Mouse (Mus musculus) intestine, postnatal 0 days (tissue): ENCODE measurements around the gene Rhbdd2. TPM values are rescaled to one million over a fixed set of nuclear protein-coding genes. Genes with fewer than 3 reads are reported as not detected.
A peak's percentile ranks its signal among the peaks of the same experiment; 100 is the strongest.

ENCODE experiments used
- ATAC-seq: fragments of 200-750 bp; cut with Nextera tagmentation; 2 replicates; pipeline ENCODE4 v1.8.0; 2017; ENCODE audit warnings: mild to moderate bottlenecking, moderate TSS enrichment, moderate library complexity
- H3K27ac ChIP-seq: fragments of 300-500 bp; sonication (generic); 2 replicates; pipeline ENCODE4 v1.5.1; 2014; ENCODE audit warnings: mild to moderate bottlenecking, low read depth, low read length, moderate library complexity
- H3K27me3 ChIP-seq: fragments of 300-500 bp; sonication (generic); replicated peaks from 2 replicates; pipeline ENCODE4 v1.6.1; 2014; ENCODE audit warnings: low read length, mixed read lengths; ENCODE audit not compliant: control insufficient read depth, insufficient read depth
- H3K36me3 ChIP-seq: fragments of 300-500 bp; sonication (generic); 2 replicates; pipeline ENCODE4 v1.6.1; 2014; ENCODE audit warnings: mild to moderate bottlenecking, moderate library complexity; ENCODE audit not compliant: control insufficient read depth, insufficient read depth
- H3K4me1 ChIP-seq: fragments of 300-500 bp; sonication (generic); replicated peaks from 2 replicates; pipeline ENCODE4 v1.6.1; 2014; ENCODE audit warnings: antibody characterized with exemption, low read length, mixed read lengths; ENCODE audit not compliant: control insufficient read depth, insufficient read depth
- H3K4me2 ChIP-seq: fragments of 300-500 bp; sonication (generic); replicated peaks from 2 replicates; pipeline ENCODE4 v1.6.1; 2014; ENCODE audit warnings: low read depth, mild to moderate bottlenecking, moderate library complexity
- H3K4me3 ChIP-seq: fragments of 300-500 bp; sonication (generic); 2 replicates; pipeline ENCODE4 v1.5.1; 2014; ENCODE audit warnings: low read depth, low read length
- H3K9ac ChIP-seq: fragments of 300-500 bp; sonication (generic); 2 replicates; pipeline ENCODE4 v1.6.1; 2014; ENCODE audit warnings: mild to moderate bottlenecking, low read depth, low read length
- H3K9me3 ChIP-seq: fragments of 300-500 bp; sonication (generic); 2 replicates; pipeline ENCODE4 v1.6.1; 2016; ENCODE audit warnings: mixed run types; ENCODE audit not compliant: control insufficient read depth
- CTCF ChIP-seq: sonication (generic); IDR thresholded peaks from 2 replicates; pipeline ENCODE4 v1.5.1; 2016; ENCODE audit warnings: low read depth, mild to moderate bottlenecking, control low read depth, antibody characterized with exemption, moderate library complexity
- WGBS: fragments of 180-500 bp; shearing (Covaris S2); extraction: QIAGEN DNeasy Blood & Tissue Kit; methylation state at CpG from one replicate; pipeline ENCODE4 v1.1.7; 2014; 5-methylcytosine and 5-hydroxymethylcytosine counted together
- polyA plus RNA-seq: library from polyadenylated mRNA; unstranded; fragments of >200 nt; fragmentation: Nextera tagmentation; extraction: Ambion mirVana; gene quantifications from 2 replicates; pipeline ENCODE4 v1.2.1, GENCODE M21; 2015

Rhbdd2 gene
- polyA plus RNA-seq, 1 experiment from 2014 or later, result 28.5 TPM

DNA sequence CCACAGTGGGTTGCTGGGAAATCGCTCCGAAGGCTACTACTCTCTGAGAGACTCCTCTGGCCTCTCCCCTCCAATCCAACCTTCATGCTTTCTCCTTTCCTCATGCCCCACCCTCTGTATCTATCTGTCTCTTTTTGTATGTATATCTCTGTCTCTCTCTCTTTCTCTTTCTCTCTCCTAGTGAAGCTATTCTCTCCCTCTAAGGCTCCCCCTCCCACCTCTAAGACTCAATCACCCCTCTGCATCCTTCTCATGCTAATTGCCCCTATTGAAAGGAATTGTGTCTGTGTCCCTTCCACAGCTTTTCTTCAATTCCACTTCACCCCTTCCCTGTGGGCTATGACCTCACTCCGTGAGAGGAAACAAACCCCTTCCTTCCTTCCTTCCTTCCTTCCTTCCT is 3.0 kb upstream of the Rhbdd2 start:
- no peaks in the 10 kb centered on the region for H3K9me3 ChIP-seq
- H3K27ac ChIP-seq, result no peak overlapping the region
- no peaks in the 10 kb centered on the region for H3K36me3 ChIP-seq
- no peak overlapping the region for H3K4me3 ChIP-seq
- H3K9ac ChIP-seq, result no peak overlapping the region
- WGBS, result 89% methylated on average over 3 of the region's 3 CpGs
- H3K27me3 ChIP-seq, result no peaks in the 10 kb centered on the region
- ATAC-seq, result no peak
- no peak for TF ChIP-seq CTCF
- no peak overlapping the region for H3K4me2 ChIP-seq
- H3K4me1 ChIP-seq, result no peaks in the 10 kb centered on the region

DNA sequence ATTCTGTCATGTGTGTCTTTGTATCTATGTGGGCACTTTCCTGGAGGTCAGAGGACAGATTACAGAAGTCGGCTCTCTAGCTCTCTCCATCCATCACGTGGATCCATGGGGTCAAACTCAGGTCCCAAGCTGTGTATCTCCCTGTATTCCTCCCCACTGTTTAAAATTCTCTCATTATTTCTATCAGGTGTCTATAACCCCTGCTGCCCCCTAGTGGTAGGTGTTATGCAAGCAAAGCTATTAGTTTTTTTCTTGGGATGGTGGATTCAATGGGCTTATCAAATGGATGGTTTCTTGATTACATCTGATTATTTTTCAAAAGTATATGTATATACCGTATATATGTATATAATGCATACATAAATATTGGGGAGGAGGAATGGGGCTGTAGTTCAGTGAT is 1.8 kb upstream of the Rhbdd2 start:
- H3K4me3 ChIP-seq, result no peak overlapping the region
- no peak overlapping the region for H3K27ac ChIP-seq
- no peak overlapping the region for H3K4me2 ChIP-seq
- no peaks in the 10 kb centered on the region for H3K4me1 ChIP-seq
- no peaks in the 10 kb centered on the region for H3K9me3 ChIP-seq
- peak; percentile 82 for TF ChIP-seq CTCF
- 27% methylated on average over 3 of the region's 3 CpGs for WGBS
- H3K36me3 ChIP-seq, result peaks cover 8% of the 10 kb centered on the region; the same call in 1 of the 2 replicates
- no peak overlapping the region for H3K9ac ChIP-seq
- H3K27me3 ChIP-seq, result no peaks in the 10 kb centered on the region
- ATAC-seq, result no peak

GRCm38 (mm10) chr5:135632797-135633144 is 353 bp downstream of the Rhbdd2 start:
- peak; percentile 81 for ATAC-seq
- Histone ChIP-seq H3K27me3 (no peaks in the 10 kb centered on the region), H3K36me3 (peaks cover 27% of the 10 kb centered on the region; the same call in 1 of the 2 replicates), H3K4me1 (no peaks in the 10 kb centered on the region), H3K9me3 (no peaks in the 10 kb centered on the region), H3K27ac (peak overlapping the region; percentile 9; the same call in 1 of the 2 replicates), H3K9ac (peak overlapping the region; percentile 53), H3K4me2 (peak overlapping the region; percentile 83), H3K4me3 (peak overlapping the region; percentile 62)
- no peak for TF ChIP-seq CTCF
- WGBS, result under 1% methylated on average over 21 of the region's 21 CpGs

DNA sequence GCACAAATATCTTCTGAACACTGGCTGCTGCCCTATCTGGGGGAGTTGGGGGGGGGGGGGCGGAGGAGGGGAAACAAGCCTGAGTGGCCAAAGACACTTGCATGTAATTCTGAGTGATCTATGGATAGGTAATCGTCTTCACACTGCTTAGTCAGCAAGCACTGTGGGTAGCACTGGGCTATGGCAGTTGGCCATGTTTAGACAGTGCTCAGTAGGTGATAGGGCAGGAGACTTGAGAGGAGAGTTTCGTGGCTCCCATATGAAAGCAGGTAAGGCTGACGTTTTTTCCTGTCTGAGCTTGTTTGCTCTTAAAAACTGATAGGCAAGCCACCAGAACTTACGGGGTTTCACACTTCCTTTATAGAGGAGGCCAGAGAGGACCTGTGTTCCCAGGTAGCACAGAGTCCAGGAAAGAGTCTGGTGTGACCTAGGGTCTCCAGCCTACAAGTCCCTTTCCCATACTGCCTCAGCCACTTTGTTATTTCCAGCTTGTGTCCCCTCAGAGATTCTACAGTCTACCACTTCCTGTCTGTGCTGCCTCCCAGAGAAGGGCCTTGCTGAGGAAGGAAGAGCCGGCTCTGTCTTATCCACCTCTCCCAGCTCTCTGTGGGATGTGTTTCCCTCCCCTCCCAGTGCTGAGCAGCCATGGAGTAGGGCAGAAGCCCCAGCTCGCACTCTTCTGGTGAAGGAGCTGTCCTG is 7.5 kb downstream of the Rhbdd2 start:
- no peak overlapping the region for H3K4me3 ChIP-seq
- no peaks in the 10 kb centered on the region for H3K9me3 ChIP-seq
- H3K27ac ChIP-seq, result no peak overlapping the region
- no peak for TF ChIP-seq CTCF
- no peak for ATAC-seq
- H3K9ac ChIP-seq, result no peak overlapping the region
- no peaks in the 10 kb centered on the region for H3K27me3 ChIP-seq
- WGBS, result 73% methylated on average over 7 of the region's 7 CpGs
- no peak overlapping the region for H3K4me2 ChIP-seq
- no peaks in the 10 kb centered on the region for H3K4me1 ChIP-seq
- peaks cover 41% of the 10 kb centered on the region; the same call in 1 of the 2 replicates for H3K36me3 ChIP-seq

DNA sequence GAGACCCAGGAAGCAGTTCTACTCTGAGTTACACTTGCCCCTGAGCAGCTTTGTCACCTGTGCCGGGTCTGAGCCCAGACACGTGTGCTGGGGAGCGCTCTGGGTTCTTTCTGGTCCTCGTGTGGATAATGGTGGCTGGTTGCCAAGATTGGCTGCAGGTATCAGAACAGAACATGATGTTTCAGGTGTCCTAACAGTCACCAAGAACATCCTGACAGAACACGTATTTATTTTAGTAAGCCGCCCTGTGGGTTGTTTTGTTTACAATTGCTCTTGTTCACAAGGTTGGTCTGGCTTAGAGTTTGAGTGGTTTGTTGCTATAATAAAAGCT is 8.0 kb downstream of the Rhbdd2 start:
- H3K27ac ChIP-seq, result no peak overlapping the region
- H3K9me3 ChIP-seq, result no peaks in the 10 kb centered on the region
- ATAC-seq, result no peak
- H3K4me1 ChIP-seq, result 0 out of 2 replicates have a peak, but pooled peaks cover 3% of the 10 kb centered on the region
- no peak overlapping the region for H3K4me3 ChIP-seq
- TF ChIP-seq CTCF, result no peak
- H3K36me3 ChIP-seq, result peaks cover 36% of the 10 kb centered on the region; the same call in 1 of the 2 replicates
- no peak overlapping the region for H3K4me2 ChIP-seq
- no peaks in the 10 kb centered on the region for H3K27me3 ChIP-seq
- WGBS, result 83% methylated on average over 6 of the region's 6 CpGs
- H3K9ac ChIP-seq, result no peak overlapping the region

DNA sequence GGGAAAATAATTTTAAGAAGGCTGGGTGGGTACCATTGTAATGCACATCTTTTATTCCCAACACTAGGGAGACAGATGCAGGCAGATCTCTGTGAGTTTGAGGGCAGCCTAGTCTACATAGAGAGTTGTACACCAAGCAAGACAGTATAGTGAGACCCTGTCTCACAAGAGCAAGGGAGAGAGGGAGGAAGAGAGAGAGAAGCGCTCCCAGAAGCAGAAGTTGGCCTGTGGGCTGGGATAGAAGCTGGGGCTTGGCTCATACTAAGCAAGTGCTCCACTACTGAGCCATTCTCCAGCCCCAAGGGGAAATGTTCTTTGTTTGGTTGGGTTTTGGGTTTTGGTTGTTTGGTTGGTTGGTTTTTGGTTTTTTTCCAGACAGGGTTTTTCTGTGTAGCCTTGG is 8.6 kb downstream of the Rhbdd2 start:
- Histone ChIP-seq H3K4me2 (no peak overlapping the region), H3K9me3 (no peaks in the 10 kb centered on the region), H3K27me3 (no peaks in the 10 kb centered on the region), H3K27ac (no peak overlapping the region), H3K4me3 (no peak overlapping the region), H3K36me3 (peaks cover 30% of the 10 kb centered on the region; the same call in 1 of the 2 replicates), H3K4me1 (0 out of 2 replicates have a peak, but pooled peaks cover 3% of the 10 kb centered on the region), H3K9ac (no peak overlapping the region)
- TF ChIP-seq CTCF, result no peak
- WGBS, result 91% methylated on average over 1 of the region's 1 CpGs
- no peak for ATAC-seq
